Mouse (Mus musculus) hindbrain, embryonic 14.5 days (tissue): ENCODE results near the gene Psrc1. TPM values are rescaled to one million over a fixed set of nuclear protein-coding genes. Genes with fewer than 3 reads are reported as not detected.

ENCODE experiments used
- ATAC-seq: fragments of 200-750 bp; cut with Nextera tagmentation; 2 replicates; pipeline ENCODE4 v1.8.0; 2017; ENCODE audit warnings: moderate number of reproducible peaks, mild to moderate bottlenecking, moderate TSS enrichment, moderate library complexity; ENCODE audit not compliant: low FRiP score
- DNase-seq: peaks from one replicate; pipeline ENCODE4 v3.0.0-alpha.2; 2015; ENCODE audit warnings: low spot score
- H3K27ac ChIP-seq: fragments of 300-500 bp; sonication (generic); 2 replicates; pipeline ENCODE4 v1.5.1; 2014; ENCODE audit warnings: mild to moderate bottlenecking, moderate library complexity
- H3K27me3 ChIP-seq: fragments of 300-500 bp; sonication (generic); 2 replicates; pipeline ENCODE4 v1.6.1; 2014; ENCODE audit warnings: mild to moderate bottlenecking, low read length, mixed read lengths; ENCODE audit not compliant: control insufficient read depth, insufficient read depth
- H3K36me3 ChIP-seq: fragments of 300-500 bp; sonication (generic); replicated peaks from 2 replicates; pipeline ENCODE4 v1.6.1; 2014; ENCODE audit not compliant: control insufficient read depth, insufficient read depth
- H3K4me1 ChIP-seq: fragments of 300-500 bp; sonication (generic); replicated peaks from 2 replicates; pipeline ENCODE4 v1.6.1; 2014; ENCODE audit warnings: antibody characterized with exemption, low read length, mixed read lengths; ENCODE audit not compliant: control insufficient read depth, insufficient read depth
- H3K4me2 ChIP-seq: fragments of 300-500 bp; sonication (generic); replicated peaks from 2 replicates; pipeline ENCODE4 v1.6.1; 2014; ENCODE audit warnings: mild to moderate bottlenecking, moderate library complexity
- H3K4me3 ChIP-seq: fragments of 300-500 bp; sonication (generic); replicated peaks from 2 replicates; pipeline ENCODE4 v1.5.1; 2014; ENCODE audit warnings: mild to moderate bottlenecking, low read length
- H3K9ac ChIP-seq: fragments of 300-500 bp; sonication (generic); 2 replicates; pipeline ENCODE4 v1.6.1; 2014
- H3K9me3 ChIP-seq: fragments of 300-500 bp; sonication (generic); 2 replicates; pipeline ENCODE4 v1.6.1; 2016; ENCODE audit warnings: low read length; ENCODE audit not compliant: control insufficient read depth
- WGBS: fragments of 180-500 bp; shearing (Covaris S2); extraction: QIAGEN DNeasy Blood & Tissue Kit; methylation state at CpG from one replicate; pipeline ENCODE4 v1.1.7; 2014; 5-methylcytosine and 5-hydroxymethylcytosine counted together
- polyA plus RNA-seq: library from polyadenylated mRNA; unstranded; fragments of >200 nt; fragmentation: Nextera tagmentation; extraction: Ambion mirVana; gene quantifications from 2 replicates; pipeline ENCODE4 v1.2.1, GENCODE M21; 2014

Psrc1 gene
- polyA plus RNA-seq, 1 experiment from 2014 or later: 5.6 TPM

DNA sequence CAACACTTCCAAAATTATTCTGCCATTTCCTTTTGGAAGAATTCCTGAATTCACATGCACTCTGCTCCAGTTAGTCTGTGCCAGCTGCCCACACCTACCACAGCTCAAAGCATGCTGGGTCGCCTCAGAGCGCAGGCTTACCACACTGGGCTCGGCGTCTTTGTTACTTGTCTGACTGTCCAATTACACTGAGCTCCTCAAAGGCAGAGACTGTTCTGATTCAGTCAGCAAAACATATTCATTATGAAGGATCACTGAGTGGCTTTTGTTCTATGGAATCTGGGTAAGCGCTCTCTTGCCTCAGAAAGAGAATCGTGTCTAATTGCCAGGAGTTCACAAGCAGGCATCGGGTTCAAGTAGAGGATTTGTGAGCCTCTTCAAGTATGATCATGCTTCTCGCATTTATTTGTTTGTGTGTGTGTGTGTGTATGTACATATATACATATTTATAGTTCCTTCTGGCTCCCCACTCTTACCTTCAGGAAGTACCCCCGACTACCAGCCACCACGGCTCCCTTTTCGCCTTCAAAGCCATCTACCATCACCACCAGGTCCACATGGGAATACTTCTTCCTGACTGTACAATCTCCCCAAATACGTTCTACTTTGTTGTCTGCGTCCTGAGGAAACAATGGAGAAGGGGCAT is 49.0 kb downstream of the Psrc1 start:
- no peak for DNase-seq

GRCm38 (mm10) chr3:108433188-108433880 is 49.7 kb downstream of the Psrc1 start:
- H3K9ac ChIP-seq: peak overlapping the region; percentile 17; the same call in 1 of the 2 replicates
- H3K9me3 ChIP-seq: no peaks in the 10 kb centered on the region
- peaks cover 21% of the 10 kb centered on the region for H3K4me1 ChIP-seq
- no peaks in the 10 kb centered on the region for H3K27me3 ChIP-seq
- peak; percentile 55 for DNase-seq
- WGBS: 7% methylated on average over 18 of the region's 18 CpGs
- peak; percentile 90 for ATAC-seq
- peaks cover 86% of the 10 kb centered on the region for H3K36me3 ChIP-seq
- peak overlapping the region; percentile 13; the same call in 1 of the 2 replicates for H3K4me2 ChIP-seq
- H3K4me3 ChIP-seq: no peak overlapping the region
- H3K27ac ChIP-seq: peak overlapping the region; percentile 85

More for the DNA sequence above, 49.0 kb downstream of the Psrc1 start:
- Histone ChIP-seq H3K36me3 (peaks cover 93% of the 10 kb centered on the region), H3K9me3 (no peaks in the 10 kb centered on the region), H3K4me3 (no peak overlapping the region), H3K4me2 (peak overlapping the region; percentile 13; the same call in 1 of the 2 replicates), H3K27me3 (no peaks in the 10 kb centered on the region), H3K4me1 (peaks cover 21% of the 10 kb centered on the region), H3K27ac (peak overlapping the region; percentile 85), H3K9ac (0 out of 2 replicates have a peak overlapping the region, but pooled peaks have one; percentile 10)
- no peak for ATAC-seq
- 15% methylated on average over 13 of the region's 13 CpGs for WGBS

DNA sequence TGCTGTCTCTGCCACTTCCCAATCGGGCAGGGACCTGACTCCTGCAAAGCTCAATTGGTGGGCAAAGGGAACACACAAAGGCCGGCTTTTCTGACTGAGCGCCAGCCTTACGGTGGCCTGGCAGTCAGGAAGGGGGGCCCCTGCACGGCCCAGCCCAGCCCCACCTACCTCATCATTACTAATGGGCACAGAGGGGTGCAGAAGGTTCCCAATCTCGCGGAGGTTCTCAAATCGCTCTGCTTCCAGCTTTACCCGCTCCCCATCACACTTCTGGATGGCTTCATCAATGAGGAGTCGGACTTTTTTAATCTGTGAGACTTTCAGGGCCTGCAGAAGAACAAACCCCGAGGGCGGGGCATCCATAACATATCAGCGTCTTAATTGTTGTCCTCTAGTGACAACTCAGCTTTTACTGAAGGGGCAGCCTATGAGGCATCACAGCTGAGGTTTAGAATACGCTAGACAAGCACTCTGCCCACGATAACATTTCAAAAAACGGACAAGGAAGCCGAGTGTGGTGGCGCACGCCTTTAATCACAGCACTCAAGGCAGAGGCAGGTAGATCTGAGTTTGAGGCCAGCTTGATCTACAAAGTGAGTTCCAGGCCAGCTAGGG is 50.3 kb downstream of the Psrc1 start:
- H3K36me3 ChIP-seq: peaks cover 79% of the 10 kb centered on the region
- no peaks in the 10 kb centered on the region for H3K27me3 ChIP-seq
- no peaks in the 10 kb centered on the region for H3K9me3 ChIP-seq
- peaks cover 21% of the 10 kb centered on the region for H3K4me1 ChIP-seq
- ATAC-seq (peak; percentile 80; the same call in 1 of the 2 replicates), DNase-seq (peak; percentile 60)
- no peak overlapping the region for H3K4me2 ChIP-seq
- 13% methylated on average over 19 of the region's 19 CpGs for WGBS
- H3K4me3 ChIP-seq: no peak overlapping the region
- no peak overlapping the region; the same call in 1 of the 2 replicates for H3K9ac ChIP-seq
- peak overlapping the region; percentile 85 for H3K27ac ChIP-seq

- Histone ChIP-seq H3K36me3 (peaks cover 63% of the 10 kb centered on the region), H3K27ac (peak overlapping the region; percentile 85), H3K4me1 (peaks cover 21% of the 10 kb centered on the region), H3K4me2 (no peak overlapping the region), H3K4me3 (no peak overlapping the region), H3K27me3 (no peaks in the 10 kb centered on the region), H3K9me3 (no peaks in the 10 kb centered on the region), H3K9ac (no peak overlapping the region)
- ATAC-seq (no peak), DNase-seq (no peak)
- 77% methylated on average over 17 of the region's 17 CpGs for WGBS
These were observed 52.2 kb downstream of the Psrc1 start for GRCm38 (mm10) chr3:108435701-108436379.

DNA sequence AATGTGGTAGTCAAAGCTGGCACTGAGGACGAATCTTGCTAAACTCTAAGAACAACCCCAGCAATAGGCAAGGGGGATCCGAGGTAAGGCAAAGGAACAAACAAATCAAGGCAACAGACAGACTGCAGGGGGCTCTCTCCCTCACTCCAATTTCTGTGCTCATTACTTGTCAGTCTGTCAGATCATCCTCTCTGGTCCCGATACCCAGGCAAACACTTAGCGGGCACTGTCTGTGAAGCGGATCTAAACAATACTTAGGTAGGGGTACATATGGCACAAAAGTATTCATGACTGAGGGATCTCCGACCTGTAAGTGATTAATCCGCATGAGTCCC is 52.7 kb downstream of the Psrc1 start:
- peaks cover 21% of the 10 kb centered on the region for H3K4me1 ChIP-seq
- peaks cover 58% of the 10 kb centered on the region for H3K36me3 ChIP-seq
- H3K4me3 ChIP-seq: no peak overlapping the region
- H3K27me3 ChIP-seq: no peaks in the 10 kb centered on the region
- no peak overlapping the region for H3K27ac ChIP-seq
- H3K4me2 ChIP-seq: no peak overlapping the region
- DNase-seq: no peak
- ATAC-seq: no peak
- no peaks in the 10 kb centered on the region for H3K9me3 ChIP-seq
- WGBS: 55% methylated on average over 7 of the region's 7 CpGs
- no peak overlapping the region for H3K9ac ChIP-seq

Other genes starting within 250 kb of the Psrc1 start
- 132 and 142 TPM in 2 replicates for gene Gnai3, start 237.7 kb upstream of the Psrc1 start, polyA plus RNA-seq
- gene Gpr61, start 229.0 kb upstream of the Psrc1 start, polyA plus RNA-seq: 3.6 and 3.9 TPM in 2 replicates
- 11.1 and 11.3 TPM in 2 replicates for gene Amigo1, start 197.5 kb upstream of the Psrc1 start, polyA plus RNA-seq
- 2.4 and 2.7 TPM in 2 replicates for gene Cyb561d1, start 182.6 kb upstream of the Psrc1 start, polyA plus RNA-seq
- gene Atxn7l2, start 172.9 kb upstream of the Psrc1 start, polyA plus RNA-seq: 20.0 and 21.1 TPM in 2 replicates
- 0.17 and 0.50 TPM in 2 replicates for gene Sypl2, start 157.2 kb upstream of the Psrc1 start, polyA plus RNA-seq
- 251 and 253 TPM in 2 replicates for gene Psma5, start 126.9 kb upstream of the Psrc1 start, polyA plus RNA-seq
- 24.2 and 25.4 TPM in 2 replicates for gene Sort1, start 99.8 kb upstream of the Psrc1 start, polyA plus RNA-seq
- 0.16 and 0.31 TPM in 2 replicates for gene Mybphl, start 18.9 kb upstream of the Psrc1 start, polyA plus RNA-seq
- 39.4 and 49.7 TPM in 2 replicates for gene Celsr2, start 31.7 kb downstream of the Psrc1 start, polyA plus RNA-seq
- gene Sars, start 61.4 kb downstream of the Psrc1 start, polyA plus RNA-seq: 207 and 222 TPM in 2 replicates
- 1.7 and 2.8 TPM in 2 replicates for gene 1700013F07Rik, start 150.3 kb downstream of the Psrc1 start, polyA plus RNA-seq
- 15.4 and 18.3 TPM in 2 replicates for gene 5330417C22Rik, start 152.7 kb downstream of the Psrc1 start, polyA plus RNA-seq
- 51.8 and 52.0 TPM in 2 replicates for gene Tmem167b, start 178.6 kb downstream of the Psrc1 start, polyA plus RNA-seq
- 41.0 and 50.6 TPM in 2 replicates for gene Taf13, start 187.9 kb downstream of the Psrc1 start, polyA plus RNA-seq
- 105 and 130 TPM in 2 replicates for gene Wdr47, start 207.4 kb downstream of the Psrc1 start, polyA plus RNA-seq